Mouse (Mus musculus) hindbrain, postnatal 0 days (tissue): ENCODE results near the gene Nav2. TPM values are rescaled to one million over a fixed set of nuclear protein-coding genes. Genes with fewer than 3 reads are reported as not detected.

ENCODE experiments used
- ATAC-seq: fragments of 200-750 bp; cut with Nextera tagmentation; 2 replicates; pipeline ENCODE4 v1.8.0; 2017; ENCODE audit warnings: mild to moderate bottlenecking, moderate TSS enrichment, moderate library complexity
- DNase-seq: peaks from one replicate; pipeline ENCODE4 v3.0.0-alpha.2; 2015; ENCODE audit warnings: low spot score
- H3K27ac ChIP-seq: fragments of 300-500 bp; sonication (generic); 2 replicates; pipeline ENCODE4 v1.5.1; 2014; ENCODE audit warnings: mild to moderate bottlenecking
- H3K27me3 ChIP-seq: fragments of 300-500 bp; sonication (generic); 2 replicates; pipeline ENCODE4 v1.6.1; 2014; ENCODE audit warnings: low read length, mixed read lengths; ENCODE audit not compliant: insufficient read depth
- H3K36me3 ChIP-seq: fragments of 300-500 bp; sonication (generic); 2 replicates; pipeline ENCODE4 v1.6.1; 2014; ENCODE audit warnings: low read length, mixed read lengths; ENCODE audit not compliant: insufficient read depth
- H3K4me1 ChIP-seq: fragments of 300-500 bp; sonication (generic); 2 replicates; pipeline ENCODE4 v1.6.1; 2014; ENCODE audit warnings: antibody characterized with exemption, low read length, mixed read lengths; ENCODE audit not compliant: insufficient read depth
- H3K4me2 ChIP-seq: fragments of 300-500 bp; sonication (generic); 2 replicates; pipeline ENCODE4 v1.6.1; 2014; ENCODE audit warnings: low read depth, mild to moderate bottlenecking, low read length, moderate library complexity, mixed read lengths
- H3K4me3 ChIP-seq: fragments of 300-500 bp; sonication (generic); 2 replicates; pipeline ENCODE4 v1.5.1; 2014; ENCODE audit warnings: low read length
- H3K9ac ChIP-seq: fragments of 300-500 bp; sonication (generic); replicated peaks from 2 replicates; pipeline ENCODE4 v1.6.1; 2014; ENCODE audit warnings: mild to moderate bottlenecking, low read length, moderate library complexity, mixed read lengths
- H3K9me3 ChIP-seq: fragments of 300-500 bp; sonication (generic); 2 replicates; pipeline ENCODE4 v1.6.1; 2016; ENCODE audit warnings: low read length, mixed read lengths
- CTCF ChIP-seq: IDR thresholded peaks from 2 replicates; pipeline ENCODE4 v1.5.1; 2016; ENCODE audit warnings: antibody characterized with exemption, control low read depth, low read depth
- WGBS: fragments of 180-500 bp; shearing (Covaris S2); extraction: QIAGEN DNeasy Blood & Tissue Kit; methylation state at CpG from one replicate; pipeline ENCODE4 v1.1.7; 2014; 5-methylcytosine and 5-hydroxymethylcytosine counted together
- polyA plus RNA-seq: library from polyadenylated mRNA; unstranded; fragments of >200 nt; fragmentation: Nextera tagmentation; extraction: Ambion mirVana; gene quantifications from 2 replicates; pipeline ENCODE4 v1.2.1, GENCODE M21; 2015
- total RNA-seq: library from RNA; depleted of rRNA; stranded (reverse); fragments of >200 nt; gene quantifications from 2 replicates; pipeline ENCODE4 v1.2.3, GENCODE M21; 2014

Gene Nav2
- total and polyA plus RNA-seq, 2 experiments from 2014 or later: 20.1 to 64.7 TPM

GRCm38 (mm10) chr7:49132851-49133351 is 224.4 kb downstream of the Nav2 start:
- Histone ChIP-seq H3K27ac (no peak overlapping the region), H3K4me3 (no peak overlapping the region), H3K36me3 (no peaks in the 10 kb centered on the region), H3K9me3 (no peaks in the 10 kb centered on the region), H3K4me1 (peaks cover 4% of the 10 kb centered on the region; the same call in 1 of the 2 replicates), H3K9ac (no peak overlapping the region), H3K4me2 (no peak overlapping the region), H3K27me3 (no peaks in the 10 kb centered on the region)
- TF ChIP-seq CTCF: peak; percentile 99
- DNase-seq: peak; percentile 94
- whole genome bisulfite sequencing: 24% methylated on average over 10 of the region's 10 CpGs
- peak; percentile 78 for ATAC-seq

GRCm38 (mm10) chr7:49134396-49134795 is 225.9 kb downstream of the Nav2 start:
- H3K9ac ChIP-seq: no peak overlapping the region
- H3K36me3 ChIP-seq: no peaks in the 10 kb centered on the region
- TF ChIP-seq CTCF: no peak
- H3K27me3 ChIP-seq: no peaks in the 10 kb centered on the region
- ATAC-seq (no peak), DNase-seq (no peak)
- H3K4me1 ChIP-seq: peaks cover 4% of the 10 kb centered on the region; the same call in 1 of the 2 replicates
- no peaks in the 10 kb centered on the region for H3K9me3 ChIP-seq
- 86% methylated on average over 5 of the region's 5 CpGs for whole genome bisulfite sequencing
- no peak overlapping the region for H3K27ac ChIP-seq
- no peak overlapping the region for H3K4me2 ChIP-seq
- no peak overlapping the region for H3K4me3 ChIP-seq

DNA sequence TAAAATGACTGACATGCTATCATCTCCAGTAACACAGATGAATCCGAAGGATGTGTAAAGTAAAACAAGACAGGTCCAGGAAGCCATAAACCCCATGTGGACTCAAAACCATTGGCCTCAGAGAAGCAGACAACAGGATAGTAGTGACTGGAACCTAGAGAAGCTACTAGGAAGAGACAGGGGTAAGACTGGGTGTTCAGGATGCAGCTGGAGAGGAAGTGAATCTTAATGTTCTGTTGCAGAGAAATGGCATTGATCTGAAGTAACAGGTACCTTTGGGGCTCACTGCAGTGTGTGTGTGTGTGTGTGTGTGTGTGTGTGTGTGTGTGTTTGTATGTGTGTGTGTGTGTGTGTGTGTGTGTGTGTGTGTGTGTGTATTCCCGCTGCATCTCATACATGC is 231.2 kb downstream of the Nav2 start:
- DNase-seq (no peak), ATAC-seq (no peak)
- Histone ChIP-seq H3K36me3 (no peaks in the 10 kb centered on the region), H3K4me3 (no peak overlapping the region), H3K9me3 (no peaks in the 10 kb centered on the region), H3K27me3 (no peaks in the 10 kb centered on the region), H3K4me2 (no peak overlapping the region), H3K27ac (no peak overlapping the region), H3K4me1 (no peaks in the 10 kb centered on the region), H3K9ac (no peak overlapping the region)
- no peak for TF ChIP-seq CTCF
- 91% methylated on average over 2 of the region's 2 CpGs for WGBS

DNA sequence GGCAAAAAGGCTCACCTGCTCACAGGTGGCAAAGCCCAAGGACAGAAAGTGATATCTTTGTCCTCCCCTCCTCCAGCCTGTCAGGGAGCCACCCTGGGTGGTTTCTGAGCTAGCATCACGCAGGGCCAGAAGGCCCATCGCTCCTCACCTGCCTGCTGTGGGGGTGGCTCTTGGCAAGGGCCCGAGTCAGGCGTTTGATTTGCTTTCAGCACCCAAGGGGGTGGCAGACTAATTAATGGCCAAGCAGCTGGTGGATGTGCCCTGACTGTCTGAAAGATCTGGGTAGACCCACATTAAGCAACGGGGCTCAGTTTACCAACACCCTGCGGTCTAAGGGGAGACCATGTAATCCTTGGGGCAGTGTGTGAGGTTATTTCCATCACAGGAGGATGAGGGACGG is 235.4 kb downstream of the Nav2 start:
- DNase-seq (no peak), ATAC-seq (no peak)
- H3K27me3 ChIP-seq: no peaks in the 10 kb centered on the region
- H3K4me3 ChIP-seq: no peak overlapping the region
- H3K4me1 ChIP-seq: peaks cover 18% of the 10 kb centered on the region
- H3K9ac ChIP-seq: no peak overlapping the region
- H3K36me3 ChIP-seq: no peaks in the 10 kb centered on the region
- H3K4me2 ChIP-seq: no peak overlapping the region
- TF ChIP-seq CTCF: no peak
- no peaks in the 10 kb centered on the region for H3K9me3 ChIP-seq
- WGBS: 52% methylated on average over 7 of the region's 7 CpGs
- no peak overlapping the region for H3K27ac ChIP-seq

DNA sequence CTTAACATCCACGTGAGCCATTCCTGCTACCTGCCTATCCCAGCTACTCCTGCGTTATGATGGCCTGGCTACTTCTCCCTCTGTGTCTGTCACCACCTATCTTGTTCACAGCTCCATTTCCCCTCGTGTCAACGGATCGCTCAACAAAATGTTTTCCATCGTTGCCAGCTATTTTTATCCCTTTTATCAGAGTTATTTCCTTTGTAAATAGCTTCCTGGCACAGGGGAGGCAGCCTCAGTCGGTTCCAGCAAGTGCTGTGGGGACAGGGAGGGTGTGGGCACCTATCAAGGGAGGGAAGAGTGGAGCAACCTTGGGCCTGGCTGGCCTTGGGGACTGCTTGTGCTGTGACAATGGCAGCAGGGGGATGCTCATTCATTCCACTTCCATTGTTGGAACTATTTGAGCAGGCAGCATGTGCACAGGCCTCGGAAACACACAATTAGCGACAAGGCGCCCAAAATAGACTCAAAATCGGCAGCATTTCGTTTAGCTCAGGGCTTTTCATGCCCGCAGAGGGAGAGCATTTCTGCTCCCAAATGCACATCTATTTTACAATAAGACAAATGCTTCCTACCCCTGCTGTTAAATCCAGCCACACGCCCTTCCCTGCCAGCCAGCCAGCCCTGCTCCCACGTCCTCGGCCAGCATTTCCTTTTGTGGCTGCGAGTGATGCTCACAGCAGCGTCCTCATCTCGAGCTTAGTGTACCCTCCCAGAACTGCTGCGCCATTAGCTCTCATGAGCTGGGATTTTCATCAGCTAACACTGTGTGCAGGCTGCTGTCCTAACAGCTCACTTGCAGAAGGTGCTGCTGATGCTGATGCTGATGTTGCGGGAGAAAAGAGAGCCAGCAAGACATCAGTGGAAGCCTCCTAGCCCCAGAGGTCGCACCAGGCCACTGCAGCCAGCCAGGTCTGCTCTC is 237.5 kb downstream of the Nav2 start:
- peak; percentile 43 for TF ChIP-seq CTCF
- peak; percentile 50 for DNase-seq
- peak overlapping the region; percentile 79 for H3K27ac ChIP-seq
- H3K36me3 ChIP-seq: no peaks in the 10 kb centered on the region
- WGBS: 17% methylated on average over 22 of the region's 22 CpGs
- no peak overlapping the region; the same call in 1 of the 2 replicates for H3K4me2 ChIP-seq
- H3K4me3 ChIP-seq: no peak overlapping the region
- peak; percentile 68 for ATAC-seq
- H3K4me1 ChIP-seq: peaks cover 18% of the 10 kb centered on the region
- H3K27me3 ChIP-seq: no peaks in the 10 kb centered on the region
- no peaks in the 10 kb centered on the region for H3K9me3 ChIP-seq
- H3K9ac ChIP-seq: 0 out of 2 replicates have a peak overlapping the region, but pooled peaks have one; percentile 13

GRCm38 (mm10) chr7:49152297-49152696 is 243.8 kb downstream of the Nav2 start:
- no peak overlapping the region for H3K9ac ChIP-seq
- no peaks in the 10 kb centered on the region for H3K4me1 ChIP-seq
- H3K27me3 ChIP-seq: no peaks in the 10 kb centered on the region
- no peaks in the 10 kb centered on the region for H3K36me3 ChIP-seq
- peak overlapping the region; percentile 34; the same call in 1 of the 2 replicates for H3K27ac ChIP-seq
- ATAC-seq (peak; percentile 77), DNase-seq (peak; percentile 34)
- no peak overlapping the region for H3K4me3 ChIP-seq
- H3K4me2 ChIP-seq: no peak overlapping the region
- H3K9me3 ChIP-seq: 0 out of 2 replicates have a peak, but pooled peaks cover 6% of the 10 kb centered on the region
- WGBS: 37% methylated on average over 5 of the region's 5 CpGs
- no peak for TF ChIP-seq CTCF
